Mouse (Mus musculus) embryo, embryonic 9.5 days (tissue): Measurements from ENCODE around the gene Frmd5.

Source experiments
- DNase-seq: peaks from one replicate; pipeline ENCODE4 v3.0.0-alpha.2; 2017; ENCODE audit errors: extremely low spot score

Frmd5 gene

GRCm38 (mm10) chr2:121682361-121682760 is 124.5 kb downstream of the Frmd5 start:
- DNase-seq, result no peak

GRCm38 (mm10) chr2:121679711-121680110 is 127.2 kb downstream of the Frmd5 start:
- no peak for DNase-seq

- DNase-seq, result no peak
Observed at GRCm38 (mm10) chr2:121677649-121677986, 129.3 kb downstream of the Frmd5 start.

- DNase-seq, result no peak
Observed at GRCm38 (mm10) chr2:121676951-121677648, 129.8 kb downstream of the Frmd5 start.

GRCm38 (mm10) chr2:121675895-121676294 is 131.0 kb downstream of the Frmd5 start:
- DNase-seq, result no peak

GRCm38 (mm10) chr2:121675136-121675535 is 131.8 kb downstream of the Frmd5 start:
- no peak for DNase-seq

GRCm38 (mm10) chr2:121674211-121674610 is 132.7 kb downstream of the Frmd5 start:
- DNase-seq, result no peak

GRCm38 (mm10) chr2:121669846-121670245 is 137.0 kb downstream of the Frmd5 start:
- no peak for DNase-seq

- DNase-seq, result no peak
Observed at GRCm38 (mm10) chr2:121668256-121668655, 138.6 kb downstream of the Frmd5 start.

GRCm38 (mm10) chr2:121661160-121661502 is 145.8 kb downstream of the Frmd5 start:
- DNase-seq, result no peak

GRCm38 (mm10) chr2:121660461-121661159 is 146.3 kb downstream of the Frmd5 start:
- no peak for DNase-seq

- no peak for DNase-seq
Observed at GRCm38 (mm10) chr2:121659350-121659749, 147.5 kb downstream of the Frmd5 start.

GRCm38 (mm10) chr2:121658123-121658767 is 148.6 kb downstream of the Frmd5 start:
- no peak for DNase-seq

- DNase-seq, result no peak
Observed at GRCm38 (mm10) chr2:121655966-121656365, 150.9 kb downstream of the Frmd5 start.

- DNase-seq, result no peak
Observed at GRCm38 (mm10) chr2:121655106-121655505, 151.8 kb downstream of the Frmd5 start.

- no peak for DNase-seq
Observed at GRCm38 (mm10) chr2:121646528-121646927, 160.4 kb downstream of the Frmd5 start.

- DNase-seq, result no peak
Observed at GRCm38 (mm10) chr2:121642934-121643333, 164.0 kb downstream of the Frmd5 start.

- DNase-seq, result no peak
Observed at GRCm38 (mm10) chr2:121632091-121632490, 174.8 kb downstream of the Frmd5 start.

- no peak for DNase-seq
Observed at GRCm38 (mm10) chr2:121630286-121630685, 176.6 kb downstream of the Frmd5 start.

- no peak for DNase-seq
Observed at GRCm38 (mm10) chr2:121628290-121628689, 178.6 kb downstream of the Frmd5 start.

- no peak for DNase-seq
Observed at GRCm38 (mm10) chr2:121625901-121626300, 181.0 kb downstream of the Frmd5 start.

GRCm38 (mm10) chr2:121621262-121622163 is 185.4 kb downstream of the Frmd5 start:
- peak; percentile 34 for DNase-seq
